Mouse (Mus musculus) forebrain, embryonic 16.5 days (tissue): ENCODE data around the gene Abhd17a. TPM values are rescaled to one million over a fixed set of nuclear protein-coding genes. Genes with fewer than 3 reads are reported as not detected.

Experiments
- ATAC-seq: fragments of 200-750 bp; cut with Nextera tagmentation; 2 replicates; pipeline ENCODE4 v1.8.0; 2017; ENCODE audit warnings: mild to moderate bottlenecking, moderate library complexity
- H3K27ac ChIP-seq: fragments of 300-500 bp; sonication (generic); 2 replicates; pipeline ENCODE4 v1.5.1; 2014; ENCODE audit warnings: low read length, control low read depth
- H3K27me3 ChIP-seq: fragments of 300-500 bp; sonication (generic); replicated peaks from 2 replicates; pipeline ENCODE4 v1.6.1; 2014; ENCODE audit warnings: low read length; ENCODE audit not compliant: control insufficient read depth, insufficient read depth
- H3K36me3 ChIP-seq: fragments of 300-500 bp; sonication (generic); 2 replicates; pipeline ENCODE4 v1.6.1; 2014; ENCODE audit not compliant: control insufficient read depth, insufficient read depth
- H3K4me1 ChIP-seq: fragments of 300-500 bp; sonication (generic); replicated peaks from 2 replicates; pipeline ENCODE4 v1.6.1; 2014; ENCODE audit warnings: low read length; ENCODE audit not compliant: control insufficient read depth, insufficient read depth
- H3K4me2 ChIP-seq: fragments of 300-500 bp; sonication (generic); 2 replicates; pipeline ENCODE4 v1.6.1; 2014; ENCODE audit warnings: mild to moderate bottlenecking, low read length, control low read depth
- H3K4me3 ChIP-seq: fragments of 300-500 bp; sonication (generic); replicated peaks from 2 replicates; pipeline ENCODE4 v1.5.1; 2014; ENCODE audit warnings: mild to moderate bottlenecking, low read length, control low read depth
- H3K9ac ChIP-seq: fragments of 300-500 bp; sonication (generic); replicated peaks from 2 replicates; pipeline ENCODE4 v1.6.1; 2014; ENCODE audit warnings: low read depth, low read length, control low read depth
- H3K9me3 ChIP-seq: fragments of 300-500 bp; sonication (generic); 2 replicates; pipeline ENCODE4 v1.6.1; 2016; ENCODE audit warnings: low read length; ENCODE audit not compliant: control insufficient read depth
- WGBS: fragments of 180-500 bp; shearing (Covaris S2); extraction: QIAGEN DNeasy Blood & Tissue Kit; methylation state at CpG from one replicate; pipeline ENCODE4 v1.1.7; 2014; 5-methylcytosine and 5-hydroxymethylcytosine counted together
- polyA plus RNA-seq: library from polyadenylated mRNA; unstranded; fragments of >200 nt; fragmentation: Nextera tagmentation; extraction: Ambion mirVana; gene quantifications from 2 replicates; pipeline ENCODE4 v1.2.1, GENCODE M21; 2015

The Abhd17a gene
- 92.2 and 93.1 TPM in 2 replicates for polyA plus RNA-seq

- peak; percentile 99 for ATAC-seq
- peaks cover 23% of the 10 kb centered on the region for H3K4me1 ChIP-seq
- H3K4me3 ChIP-seq = peak within 1 kb of the TSS; percentile 91
- H3K9ac ChIP-seq = peak within 1 kb of the TSS; percentile 90
- H3K9me3 ChIP-seq = no peaks in the 10 kb centered on the region
- no peaks in the 10 kb centered on the region; the same call in 1 of the 2 replicates for H3K27me3 ChIP-seq
- H3K36me3 ChIP-seq = no peaks in the 10 kb centered on the region
- H3K4me2 ChIP-seq = peak within 1 kb of the TSS; percentile 99
- WGBS = 1% methylated on average over 62 of the region's 73 CpGs
- peak within 1 kb of the TSS; percentile 42; the same call in 1 of the 2 replicates for H3K27ac ChIP-seq
Measured at GRCm38 (mm10) chr10:80589879-80590854, at the start of gene Abhd17a. TSS of gene Abhd17a (minus strand) at chr10:80590341.

- Histone ChIP-seq H3K4me3 (no peak overlapping the region), H3K4me2 (no peak overlapping the region), H3K9me3 (no peaks in the 10 kb centered on the region), H3K27ac (no peak overlapping the region), H3K9ac (no peak overlapping the region), H3K27me3 (no peaks in the 10 kb centered on the region), H3K4me1 (no peaks in the 10 kb centered on the region), H3K36me3 (peaks cover 34% of the 10 kb centered on the region)
- ATAC-seq = no peak
- WGBS = 94% methylated on average over 6 of the region's 6 CpGs
Measured at GRCm38 (mm10) chr10:80635345-80635744, 45.2 kb upstream of the Abhd17a start.

- Histone ChIP-seq H3K27me3 (no peaks in the 10 kb centered on the region), H3K9me3 (no peaks in the 10 kb centered on the region), H3K4me3 (no peak overlapping the region), H3K27ac (no peak overlapping the region), H3K4me1 (peaks cover 13% of the 10 kb centered on the region), H3K9ac (no peak overlapping the region), H3K4me2 (no peak overlapping the region), H3K36me3 (no peaks in the 10 kb centered on the region)
- 86% methylated on average over 9 of the region's 9 CpGs for WGBS
- ATAC-seq = no peak
Measured at GRCm38 (mm10) chr10:80628925-80629324, 38.8 kb upstream of the Abhd17a start.

- no peaks in the 10 kb centered on the region for H3K27me3 ChIP-seq
- no peaks in the 10 kb centered on the region for H3K9me3 ChIP-seq
- no peak for ATAC-seq
- no peak overlapping the region for H3K4me3 ChIP-seq
- no peaks in the 10 kb centered on the region for H3K36me3 ChIP-seq
- H3K4me2 ChIP-seq = no peak overlapping the region
- H3K4me1 ChIP-seq = peaks cover 23% of the 10 kb centered on the region
- no peak overlapping the region for H3K9ac ChIP-seq
- WGBS = 74% methylated on average over 2 of the region's 2 CpGs
- no peak overlapping the region for H3K27ac ChIP-seq
Measured at GRCm38 (mm10) chr10:80627685-80628084, 37.5 kb upstream of the Abhd17a start.

GRCm38 (mm10) chr10:80625764-80626163, 35.6 kb upstream of the Abhd17a start:
- no peaks in the 10 kb centered on the region for H3K9me3 ChIP-seq
- H3K9ac ChIP-seq = no peak overlapping the region
- peaks cover 28% of the 10 kb centered on the region for H3K4me1 ChIP-seq
- no peak overlapping the region for H3K27ac ChIP-seq
- H3K4me2 ChIP-seq = no peak overlapping the region
- 89% methylated on average over 4 of the region's 4 CpGs for WGBS
- no peaks in the 10 kb centered on the region for H3K27me3 ChIP-seq
- no peaks in the 10 kb centered on the region for H3K36me3 ChIP-seq
- ATAC-seq = no peak
- H3K4me3 ChIP-seq = no peak overlapping the region

- no peaks in the 10 kb centered on the region for H3K27me3 ChIP-seq
- peaks cover 28% of the 10 kb centered on the region for H3K4me1 ChIP-seq
- no peaks in the 10 kb centered on the region for H3K9me3 ChIP-seq
- H3K36me3 ChIP-seq = no peaks in the 10 kb centered on the region
- no peak for ATAC-seq
- H3K4me2 ChIP-seq = peak overlapping the region; percentile 80
- H3K4me3 ChIP-seq = peak overlapping the region; percentile 66
- WGBS = 17% methylated on average over 15 of the region's 15 CpGs
- H3K9ac ChIP-seq = peak overlapping the region; percentile 92
- H3K27ac ChIP-seq = peak overlapping the region; percentile 63
Measured at GRCm38 (mm10) chr10:80623457-80624191, 33.5 kb upstream of the Abhd17a start.

- Histone ChIP-seq H3K4me2 (peak within 1 kb of the TSS; percentile 86), H3K36me3 (no peaks in the 10 kb centered on the region), H3K9me3 (no peaks in the 10 kb centered on the region), H3K4me3 (peak within 1 kb of the TSS; percentile 66), H3K9ac (peak within 1 kb of the TSS; percentile 92), H3K4me1 (peaks cover 28% of the 10 kb centered on the region), H3K27me3 (no peaks in the 10 kb centered on the region), H3K27ac (peak within 1 kb of the TSS; percentile 99)
- ATAC-seq = no peak
- under 1% methylated on average over 80 of the region's 85 CpGs for WGBS
Measured at GRCm38 (mm10) chr10:80622661-80623456, 32.7 kb upstream of the Abhd17a start, which contains the start of gene Csnk1g2. TSS of gene Csnk1g2 (plus strand) at chr10:80622838.

- Histone ChIP-seq H3K4me3 (peak overlapping the region; percentile 66), H3K36me3 (no peaks in the 10 kb centered on the region), H3K9ac (peak overlapping the region; percentile 70), H3K27ac (peak overlapping the region; percentile 99), H3K27me3 (no peaks in the 10 kb centered on the region), H3K4me1 (peaks cover 26% of the 10 kb centered on the region), H3K9me3 (no peaks in the 10 kb centered on the region), H3K4me2 (peak overlapping the region; percentile 86)
- ATAC-seq = peak; percentile 96
- WGBS = under 1% methylated on average over 64 of the region's 64 CpGs
Measured at GRCm38 (mm10) chr10:80621940-80622660, 32.0 kb upstream of the Abhd17a start.
